8 mouse cellular contexts compared by ENCODE assay signal in genomic region chr12:59382812-59383211, GRCm38 (mm10).
A peak's percentile ranks its signal among the peaks of the same experiment; 100 is the strongest.
DNase-seq lines count a peak whose midpoint lies in the region; ATAC-seq and TF ChIP-seq lines count a peak whose summit lies in the region.

No protein-coding gene starts in this region.

- no peak for DNase-seq in testis, postnatal 14 days (ENCODE audit: low spot score)
- peak; percentile 68 for DNase-seq in adrenal gland, postnatal 10 days
- DNase-seq in embryo, embryonic 9.5 days (ENCODE audit: extremely low spot score): peak; percentile 45
- DNase-seq in kidney, postnatal 14 days: peak; percentile 20
- DNase-seq in lung, postnatal 0 days (ENCODE audit: low spot score): peak; percentile 58
- peak; percentile 80 for DNase-seq in right cerebral cortex, postnatal 4 days

- no peak overlapping the region for H3K4me2 ChIP-seq in lung, postnatal 0 days (replicated peaks; ENCODE audit: low read depth, low read length)

- 26% methylated on average over 3 of the region's 3 CpGs for WGBS in lung, postnatal 0 days

- ATAC-seq in lung, postnatal 0 days: no peak
- no peak for ATAC-seq in monocyte, adult 5-6 weeks (replicated peaks; ENCODE audit: insufficient number of reproducible peaks, low FRiP score, low TSS enrichment, poor library complexity, severe bottlenecking)

- no peaks in the 10 kb centered on the region for H3K4me1 ChIP-seq in testis, adult 2 months (ENCODE audit: control insufficient read depth, insufficient read depth, low read length)
- H3K4me1 ChIP-seq in lung, postnatal 0 days (ENCODE audit: insufficient read depth, low read depth, low read length): no peaks in the 10 kb centered on the region

- TF ChIP-seq POLR2A in testis, adult 2 months (IDR thresholded peaks at IDR 0.05; ENCODE audit: control insufficient read depth, low read depth, low read length): no peak

- TF ChIP-seq CTCF in testis, adult 2 months (IDR thresholded peaks at IDR 0.05; ENCODE audit: control insufficient read depth, insufficient read depth, insufficient replicate concordance, low read depth, low read length): peak; percentile 17; the same call in 1 of the 2 replicates
- TF ChIP-seq CTCF in lung, postnatal 0 days (IDR thresholded peaks at IDR 0.05): peak; percentile 59

- no peak overlapping the region for H3K9ac ChIP-seq in lung, postnatal 0 days (replicated peaks; ENCODE audit: low read depth)

- H3K9me3 ChIP-seq in lung, postnatal 0 days (ENCODE audit: low read length): no peaks in the 10 kb centered on the region

- H3K27ac ChIP-seq in testis, adult 2 months (ENCODE audit: control insufficient read depth, insufficient read depth, low read depth, low read length): no peak overlapping the region
- H3K27ac ChIP-seq in lung, postnatal 0 days (ENCODE audit: low read length): no peak overlapping the region

- no peaks in the 10 kb centered on the region for H3K27me3 ChIP-seq in testis, adult 2 months (ENCODE audit: control insufficient read depth, insufficient read depth, low read length)
- no peaks in the 10 kb centered on the region for H3K27me3 ChIP-seq in lung, postnatal 0 days (replicated peaks; ENCODE audit: insufficient read depth, low read length)

- no peak for TF ChIP-seq EP300 in lung, postnatal 0 days (IDR thresholded peaks at IDR 0.05)

- no peak overlapping the region for H3K4me3 ChIP-seq in testis, adult 2 months (ENCODE audit: control insufficient read depth, low read depth, low read length)
- H3K4me3 ChIP-seq in lung, postnatal 0 days (ENCODE audit: low read depth, low read length): no peak overlapping the region

- H3K36me3 ChIP-seq in testis, adult 2 months (ENCODE audit: control insufficient read depth, insufficient read depth, low read length): no peaks in the 10 kb centered on the region
- no peaks in the 10 kb centered on the region for H3K36me3 ChIP-seq in lung, postnatal 0 days (ENCODE audit: insufficient read depth, low read length)
